Mouse (Mus musculus) monocyte, adult 2 months (primary cell): ENCODE data around the gene Peg3.
"Not testable (repeated sequence)": the region's sequence is repeated elsewhere in the genome, so short reads cannot be mapped to it uniquely, and the experiment has no call there.

ENCODE experiments used
- DNase-seq, 2 experiments: peaks; one replicate each; pipeline ENCODE4 v3.0.0; 2022; ENCODE audit warnings: low spot score in 2 of 2, low read depth in 1 of 2

The Peg3 gene

GRCm38 (mm10) chr7:6730241-6730640 lies at the start of gene Peg3, which contains the start of gene Usp29:
Peg3 (minus strand) TSS chr7:6730431.
Usp29 (plus strand) TSS chr7:6730578.
- DNase-seq, result no peak

DNA sequence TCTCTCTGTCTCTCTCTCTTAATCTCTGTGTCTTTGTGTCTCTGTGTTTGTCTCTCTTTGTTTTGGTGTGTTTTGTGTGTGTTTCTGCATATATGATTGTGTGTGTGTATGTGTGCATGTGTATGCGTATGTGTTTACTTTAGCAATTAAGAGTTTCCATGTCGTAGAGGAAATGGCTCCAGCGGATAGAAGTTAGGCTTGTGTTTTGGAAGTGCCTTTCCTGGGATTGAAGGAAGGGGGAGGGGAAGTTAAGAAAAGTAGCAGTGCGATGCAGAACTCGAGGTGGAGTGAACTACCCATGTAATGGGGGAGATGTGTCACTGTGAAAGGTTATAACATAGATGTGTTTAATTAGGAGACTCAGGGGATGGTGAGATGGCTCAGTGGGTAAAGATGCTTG lies 48.9 kb upstream of the Peg3 start:
- DNase-seq, result no peak

- DNase-seq, result no peak
Observed at GRCm38 (mm10) chr7:6777689-6778088, 47.5 kb upstream of the Peg3 start.

DNA sequence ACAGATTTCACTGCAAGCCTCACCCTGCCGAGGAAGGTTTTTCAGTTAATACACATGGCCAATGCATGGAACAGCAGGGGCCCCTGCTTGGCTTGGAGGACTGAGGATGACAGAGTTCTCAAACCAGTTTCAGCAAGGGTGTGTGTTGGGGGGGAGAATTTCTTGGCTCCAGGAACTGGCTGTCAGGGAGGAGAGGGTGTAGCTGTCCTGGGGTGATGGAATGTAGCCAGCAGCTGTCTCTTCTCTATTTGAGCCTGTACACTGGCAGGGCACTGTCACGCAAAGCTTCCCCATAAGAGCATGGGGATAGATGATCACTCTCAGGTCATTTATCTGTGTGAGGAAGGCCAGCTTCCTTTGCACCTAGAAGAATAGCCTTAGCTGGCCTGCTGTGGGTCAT lies 46.9 kb upstream of the Peg3 start:
- DNase-seq, result no peak

DNA sequence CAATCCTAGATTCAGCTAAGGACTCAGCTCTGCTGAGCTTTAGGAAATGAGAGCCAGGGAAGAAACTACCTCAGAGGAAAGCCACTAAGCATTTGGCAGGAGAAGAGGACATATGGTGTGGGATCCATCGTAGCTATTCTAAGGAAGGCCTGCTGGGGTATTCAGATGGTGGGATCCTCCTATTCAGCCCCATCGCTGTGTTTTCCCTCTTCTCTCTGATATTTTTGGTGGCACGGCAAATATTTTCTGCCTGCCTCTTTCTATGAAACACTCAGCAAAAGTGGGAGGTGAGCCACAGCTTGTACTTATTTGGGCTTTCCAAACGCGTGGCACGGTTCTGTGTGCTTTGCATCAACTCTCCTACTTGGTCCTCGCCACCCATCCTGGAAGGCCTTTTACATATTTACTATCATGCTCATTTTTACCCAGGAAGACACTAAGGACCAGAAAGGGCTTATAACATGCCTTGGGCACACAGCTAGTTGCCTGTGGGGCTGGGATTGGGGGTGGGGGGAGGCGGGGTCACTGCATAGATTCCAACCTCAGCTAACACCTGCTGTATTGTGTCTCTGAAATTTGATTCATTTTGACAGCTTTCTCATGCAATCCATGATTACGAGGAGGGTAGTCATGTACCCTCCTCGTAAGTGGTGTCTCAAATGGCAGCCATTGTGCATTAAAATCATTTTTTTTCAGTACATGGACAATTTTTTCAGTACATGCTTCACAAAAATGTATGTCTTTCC lies 46.3 kb upstream of the Peg3 start:
- DNase-seq, result no peak

GRCm38 (mm10) chr7:6773865-6774413 lies 43.7 kb upstream of the Peg3 start:
- DNase-seq, result not testable (repeated sequence)

DNA sequence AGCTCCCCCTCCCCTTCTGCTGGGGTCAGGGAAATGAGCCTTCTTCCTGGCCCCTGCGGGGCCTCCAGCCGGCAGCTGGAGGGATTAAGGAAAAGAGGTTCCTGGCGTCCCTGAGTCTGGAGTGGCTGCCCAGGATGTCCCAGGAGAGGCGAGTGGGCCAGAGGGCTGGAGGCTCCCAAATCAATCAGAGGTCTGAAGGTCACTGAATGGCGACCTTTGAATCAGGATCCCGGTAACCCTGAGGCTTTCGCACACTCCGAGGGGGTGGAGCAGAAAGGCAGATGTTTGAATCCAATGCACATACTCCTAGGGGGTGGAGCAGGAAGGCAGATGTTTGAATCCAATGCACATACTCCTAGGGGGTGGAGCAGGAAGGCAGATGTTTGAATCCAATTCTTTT lies 40.1 kb upstream of the Peg3 start:
- no peak for DNase-seq

GRCm38 (mm10) chr7:6765240-6765639 lies 35.0 kb upstream of the Peg3 start:
- no peak for DNase-seq

DNA sequence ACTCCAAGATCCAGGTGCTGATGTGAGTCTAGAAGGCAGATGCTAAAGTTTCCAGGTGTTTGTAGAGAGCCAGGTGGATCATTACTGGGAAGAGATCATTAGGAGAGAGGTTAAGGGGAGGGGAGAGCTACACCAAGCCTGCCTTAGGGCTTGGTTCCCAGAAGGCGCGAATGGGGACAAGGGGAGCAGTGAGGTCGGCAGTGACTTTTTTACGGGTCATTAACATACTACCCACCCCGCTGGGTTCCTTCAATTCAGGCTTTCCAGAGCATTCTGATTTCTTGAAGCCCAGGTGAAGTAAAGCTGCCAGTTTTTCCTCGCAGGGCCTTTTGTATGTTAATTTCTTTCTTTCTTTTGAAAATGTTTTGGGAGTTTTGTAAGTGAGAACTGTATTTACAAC lies 29.9 kb upstream of the Peg3 start:
- no peak for DNase-seq

- no peak for DNase-seq
Observed at GRCm38 (mm10) chr7:6759698-6760097, 29.5 kb upstream of the Peg3 start.

DNA sequence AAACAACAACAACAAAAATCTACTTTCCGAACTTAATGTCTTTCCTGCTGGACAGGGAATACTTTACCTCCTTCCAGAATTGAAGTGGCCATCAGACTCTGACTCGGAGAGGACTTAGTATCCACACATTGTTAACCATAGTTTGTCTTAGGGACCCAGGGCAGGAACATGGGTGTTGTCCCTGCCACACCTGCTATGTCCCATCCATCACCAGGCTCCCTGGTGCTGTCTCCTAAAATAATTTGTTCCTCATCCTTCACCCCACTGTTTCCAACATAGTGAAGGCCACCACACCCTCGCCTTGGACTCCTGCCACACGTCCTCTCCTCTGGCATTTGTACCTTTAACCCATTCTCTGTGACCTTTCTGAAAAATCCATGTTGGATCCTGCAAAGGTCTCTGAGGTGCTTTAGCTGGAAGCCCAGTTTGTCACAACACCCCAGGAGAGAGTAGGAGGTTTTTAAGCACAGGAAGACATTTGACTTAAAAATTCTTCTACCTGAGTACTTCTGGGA lies 26.6 kb upstream of the Peg3 start:
- DNase-seq, result no peak

- no peak for DNase-seq
Observed at GRCm38 (mm10) chr7:6753440-6753839, 23.2 kb upstream of the Peg3 start.

DNA sequence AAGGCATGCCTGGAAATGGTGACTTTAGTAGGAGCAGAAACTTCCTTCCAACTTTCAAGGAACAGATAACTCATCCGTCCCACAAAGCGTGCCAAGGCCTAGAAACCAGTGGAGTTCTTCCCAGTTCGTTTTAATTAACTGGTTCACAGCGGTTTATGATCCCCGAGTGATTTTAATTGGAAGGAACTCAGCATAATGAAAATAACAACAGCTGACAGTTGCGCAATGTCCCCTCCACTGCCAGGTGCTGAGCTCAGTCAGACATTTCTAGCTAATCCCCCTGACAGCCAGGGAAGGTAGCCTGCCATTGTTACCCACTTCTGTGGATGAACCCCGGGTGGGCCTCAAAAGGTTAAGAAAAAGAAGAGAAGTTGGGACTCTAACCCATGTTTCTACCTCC lies 19.0 kb upstream of the Peg3 start:
- no peak for DNase-seq

DNA sequence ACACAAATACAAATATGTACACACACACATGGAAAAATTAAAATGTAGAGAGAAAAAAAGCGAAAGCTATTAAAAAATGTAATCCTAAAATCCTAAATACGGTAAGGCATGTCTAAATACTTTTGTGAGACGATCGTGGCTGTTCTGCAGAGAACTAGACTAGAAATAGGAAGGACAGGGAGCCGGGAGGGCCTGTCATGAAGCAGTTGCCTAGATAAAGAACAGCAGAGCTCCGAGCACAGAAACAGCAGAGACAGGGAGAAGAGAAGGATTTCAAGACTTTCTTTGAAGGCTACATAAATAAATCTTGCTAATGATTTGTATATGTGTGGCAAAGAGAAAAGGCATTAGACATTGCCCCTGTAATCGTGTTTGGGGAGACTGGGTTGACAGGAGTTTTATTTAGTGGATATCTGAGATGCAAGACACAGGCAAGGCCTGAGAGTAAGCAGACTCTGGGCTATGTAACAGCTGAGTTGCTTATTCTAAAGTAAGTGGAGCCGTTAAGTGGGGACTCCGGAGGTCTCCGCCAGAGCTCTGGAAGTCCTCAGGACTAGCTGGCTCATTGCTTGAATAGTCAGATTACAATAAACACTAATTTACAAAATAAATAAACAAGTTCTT lies 14.2 kb upstream of the Peg3 start:
- DNase-seq, result no peak

GRCm38 (mm10) chr7:6736060-6736459 lies 5.8 kb upstream of the Peg3 start:
- DNase-seq, result no peak

GRCm38 (mm10) chr7:6731930-6732329 lies 1.7 kb upstream of the Peg3 start:
- DNase-seq, result no peak

DNA sequence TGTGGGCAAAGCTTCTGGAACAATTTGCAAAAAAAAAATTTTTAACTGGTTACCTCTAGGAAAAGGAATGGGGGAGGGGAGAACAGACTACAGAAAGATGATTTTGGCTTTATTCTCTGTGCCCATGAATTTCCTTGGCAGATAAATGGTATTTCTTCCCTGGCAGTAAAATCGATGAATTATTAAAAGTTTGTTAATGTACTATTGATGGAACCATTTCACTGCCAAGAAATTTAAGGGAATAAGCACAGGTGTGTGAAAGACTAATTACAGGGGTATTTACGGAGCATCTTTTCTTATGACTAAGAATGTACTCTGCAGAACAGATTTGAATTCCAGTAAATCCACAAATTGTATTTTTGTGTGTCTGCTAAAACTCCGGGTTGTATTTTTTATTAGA lies 1.1 kb upstream of the Peg3 start:
- no peak for DNase-seq

DNA sequence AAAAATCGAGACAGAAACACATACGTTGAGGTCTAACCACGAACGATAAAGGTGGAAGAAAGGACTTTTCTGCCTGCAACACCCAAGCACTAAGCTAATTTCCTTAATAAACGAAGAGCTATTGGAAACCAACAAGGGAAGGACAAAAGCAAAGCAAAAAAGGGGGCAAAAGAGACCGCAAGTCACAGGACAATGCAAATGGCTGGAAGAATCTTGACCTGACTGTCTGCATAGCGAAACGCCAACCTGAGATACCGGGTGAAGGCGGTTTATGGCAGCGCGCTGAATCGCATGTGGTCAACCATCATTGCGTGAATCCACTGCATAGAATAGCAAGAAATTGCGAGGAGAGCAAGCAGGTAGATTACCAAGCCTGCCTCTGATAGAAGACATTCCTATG lies 570 bp upstream of the Peg3 start:
- DNase-seq, result no peak

GRCm38 (mm10) chr7:6729061-6729817 lies 992 bp downstream of the Peg3 start:
- no peak for DNase-seq

- DNase-seq, result no peak
Observed at GRCm38 (mm10) chr7:6728263-6728931, 1.8 kb downstream of the Peg3 start.
